Mouse (Mus musculus) liver, embryonic 11.5 days (tissue): Measurements from ENCODE around the gene Spns2. TPM values are rescaled to one million over a fixed set of nuclear protein-coding genes. Genes with fewer than 3 reads are reported as not detected.

Experiments
- ATAC-seq: fragments of 200-750 bp; cut with Nextera tagmentation; replicated peaks from 2 replicates; pipeline ENCODE4 v1.8.0; 2017; ENCODE audit warnings: moderate number of reproducible peaks, mild to moderate bottlenecking, moderate TSS enrichment, moderate library complexity; ENCODE audit not compliant: low FRiP score
- DNase-seq: peaks from one replicate; pipeline ENCODE4 v3.0.0-alpha.2; 2017; ENCODE audit warnings: low spot score
- H3K27ac ChIP-seq: fragments of 300-500 bp; sonication (generic); 2 replicates; pipeline ENCODE4 v1.5.1; 2014; ENCODE audit warnings: mild to moderate bottlenecking, low read depth, low read length, control low read depth
- H3K27me3 ChIP-seq: fragments of 300-500 bp; sonication (generic); replicated peaks from 2 replicates; pipeline ENCODE4 v1.6.1; 2014; ENCODE audit warnings: low read length, mixed read lengths; ENCODE audit not compliant: control insufficient read depth, insufficient read depth
- H3K36me3 ChIP-seq: fragments of 300-500 bp; sonication (generic); 2 replicates; pipeline ENCODE4 v1.6.1; 2014; ENCODE audit warnings: mild to moderate bottlenecking, low read length, moderate library complexity, mixed read lengths; ENCODE audit not compliant: control insufficient read depth, insufficient read depth
- H3K4me1 ChIP-seq: fragments of 300-500 bp; sonication (generic); replicated peaks from 2 replicates; pipeline ENCODE4 v1.6.1; 2014; ENCODE audit warnings: low read length, mixed read lengths; ENCODE audit not compliant: control insufficient read depth, insufficient read depth
- H3K4me2 ChIP-seq: fragments of 300-500 bp; sonication (generic); 2 replicates; pipeline ENCODE4 v1.6.1; 2014; ENCODE audit warnings: mild to moderate bottlenecking, control low read depth, moderate library complexity
- H3K4me3 ChIP-seq: fragments of 300-500 bp; sonication (generic); 2 replicates; pipeline ENCODE4 v1.5.1; 2014; ENCODE audit warnings: low read depth, low read length, control low read depth
- H3K9ac ChIP-seq: fragments of 300-500 bp; sonication (generic); 2 replicates; pipeline ENCODE4 v1.6.1; 2014; ENCODE audit warnings: low read depth, low read length, control low read depth
- H3K9me3 ChIP-seq: fragments of 300-500 bp; sonication (generic); 2 replicates; pipeline ENCODE4 v1.6.1; 2016; ENCODE audit warnings: low read length, inconsistent platforms, mixed read lengths; ENCODE audit not compliant: control insufficient read depth
- WGBS: fragments of 180-500 bp; shearing (Covaris S2); extraction: QIAGEN DNeasy Blood & Tissue Kit; methylation state at CpG from one replicate; pipeline ENCODE4 v1.1.7; 2014; 5-methylcytosine and 5-hydroxymethylcytosine counted together
- polyA plus RNA-seq: library from polyadenylated mRNA; unstranded; fragments of >200 nt; fragmentation: Nextera tagmentation; extraction: Ambion mirVana; gene quantifications from 2 replicates; pipeline ENCODE4 v1.2.1, GENCODE M21; 2014

Gene Spns2
- polyA plus RNA-seq, 1 experiment from 2014 or later, result 20.0 TPM

GRCm38 (mm10) chr11:72484549-72484948 is 5.2 kb downstream of the Spns2 start:
- Histone ChIP-seq H3K27me3 (peaks cover 15% of the 10 kb centered on the region; the same call in 1 of the 2 replicates), H3K4me2 (peak overlapping the region; percentile 35), H3K4me3 (no peak overlapping the region), H3K27ac (no peak overlapping the region), H3K36me3 (no peaks in the 10 kb centered on the region), H3K4me1 (peaks cover 88% of the 10 kb centered on the region), H3K9me3 (no peaks in the 10 kb centered on the region), H3K9ac (no peak overlapping the region)
- no peak for ATAC-seq
- no peak for DNase-seq
- WGBS, result 27% methylated on average over 6 of the region's 6 CpGs

- peak; percentile 61 for DNase-seq
- 29% methylated on average over 4 of the region's 4 CpGs for WGBS
Observed at GRCm38 (mm10) chr11:72481952-72482351, 7.8 kb downstream of the Spns2 start.

GRCm38 (mm10) chr11:72481313-72481712 is 8.4 kb downstream of the Spns2 start:
- H3K27me3 ChIP-seq, result no peaks in the 10 kb centered on the region
- peak overlapping the region; percentile 94 for H3K27ac ChIP-seq
- no peak overlapping the region for H3K4me3 ChIP-seq
- WGBS, result 55% methylated on average over 5 of the region's 5 CpGs
- DNase-seq, result no peak
- H3K4me2 ChIP-seq, result peak overlapping the region; percentile 49
- H3K4me1 ChIP-seq, result peaks cover 90% of the 10 kb centered on the region
- no peaks in the 10 kb centered on the region for H3K9me3 ChIP-seq
- peak overlapping the region; percentile 58 for H3K9ac ChIP-seq
- no peak for ATAC-seq
- no peaks in the 10 kb centered on the region for H3K36me3 ChIP-seq

More at GRCm38 (mm10) chr11:72481952-72482351, 7.8 kb downstream of the Spns2 start:
- no peaks in the 10 kb centered on the region for H3K9me3 ChIP-seq
- no peaks in the 10 kb centered on the region for H3K36me3 ChIP-seq
- peaks cover 90% of the 10 kb centered on the region for H3K4me1 ChIP-seq
- peak overlapping the region; percentile 58 for H3K9ac ChIP-seq
- H3K27me3 ChIP-seq, result no peaks in the 10 kb centered on the region
- H3K4me2 ChIP-seq, result peak overlapping the region; percentile 49
- no peak overlapping the region for H3K4me3 ChIP-seq
- peak; percentile 87 for ATAC-seq
- H3K27ac ChIP-seq, result peak overlapping the region; percentile 94

GRCm38 (mm10) chr11:72479499-72479898 is 10.2 kb downstream of the Spns2 start:
- Histone ChIP-seq H3K9me3 (no peaks in the 10 kb centered on the region), H3K36me3 (peaks cover under 1% of the 10 kb centered on the region; the same call in 1 of the 2 replicates), H3K4me2 (peak overlapping the region; percentile 13; the same call in 1 of the 2 replicates), H3K9ac (no peak overlapping the region), H3K27me3 (no peaks in the 10 kb centered on the region), H3K4me3 (no peak overlapping the region), H3K27ac (peak overlapping the region; percentile 67), H3K4me1 (peaks cover 92% of the 10 kb centered on the region)
- DNase-seq (no peak), ATAC-seq (no peak)
- WGBS, result 45% methylated on average over 2 of the region's 2 CpGs

GRCm38 (mm10) chr11:72478228-72478627 is 11.5 kb downstream of the Spns2 start:
- Histone ChIP-seq H3K4me3 (no peak overlapping the region), H3K27ac (peak overlapping the region; percentile 46; the same call in 1 of the 2 replicates), H3K9me3 (no peaks in the 10 kb centered on the region), H3K4me1 (peaks cover 95% of the 10 kb centered on the region), H3K4me2 (no peak overlapping the region), H3K9ac (no peak overlapping the region), H3K36me3 (peaks cover 2% of the 10 kb centered on the region; the same call in 1 of the 2 replicates), H3K27me3 (no peaks in the 10 kb centered on the region)
- ATAC-seq, result no peak
- 63% methylated on average over 6 of the region's 6 CpGs for WGBS
- DNase-seq, result no peak

GRCm38 (mm10) chr11:72477653-72478052 is 12.1 kb downstream of the Spns2 start:
- no peak overlapping the region for H3K9ac ChIP-seq
- ATAC-seq (no peak), DNase-seq (no peak)
- H3K27ac ChIP-seq, result peak overlapping the region; percentile 46
- peaks cover 2% of the 10 kb centered on the region; the same call in 1 of the 2 replicates for H3K36me3 ChIP-seq
- H3K9me3 ChIP-seq, result no peaks in the 10 kb centered on the region
- H3K4me1 ChIP-seq, result peaks cover 90% of the 10 kb centered on the region
- no peak overlapping the region; the same call in 1 of the 2 replicates for H3K4me2 ChIP-seq
- 74% methylated on average over 1 of the region's 1 CpGs for WGBS
- no peaks in the 10 kb centered on the region for H3K27me3 ChIP-seq
- H3K4me3 ChIP-seq, result no peak overlapping the region

GRCm38 (mm10) chr11:72477182-72477581 is 12.5 kb downstream of the Spns2 start:
- no peak for ATAC-seq
- 52% methylated on average over 5 of the region's 5 CpGs for WGBS
- H3K4me1 ChIP-seq, result peaks cover 87% of the 10 kb centered on the region
- peak overlapping the region; percentile 4; the same call in 1 of the 2 replicates for H3K4me2 ChIP-seq
- no peak for DNase-seq
- no peaks in the 10 kb centered on the region for H3K9me3 ChIP-seq
- H3K27ac ChIP-seq, result peak overlapping the region; percentile 46
- H3K9ac ChIP-seq, result no peak overlapping the region
- H3K4me3 ChIP-seq, result no peak overlapping the region
- H3K36me3 ChIP-seq, result peaks cover 2% of the 10 kb centered on the region; the same call in 1 of the 2 replicates
- H3K27me3 ChIP-seq, result no peaks in the 10 kb centered on the region

GRCm38 (mm10) chr11:72476074-72476625 is 13.6 kb downstream of the Spns2 start:
- Histone ChIP-seq H3K9me3 (no peaks in the 10 kb centered on the region), H3K4me2 (peak overlapping the region; percentile 58), H3K4me1 (peaks cover 87% of the 10 kb centered on the region), H3K36me3 (peaks cover 2% of the 10 kb centered on the region; the same call in 1 of the 2 replicates), H3K9ac (peak overlapping the region; percentile 47), H3K27me3 (no peaks in the 10 kb centered on the region), H3K27ac (peak overlapping the region; percentile 79), H3K4me3 (peak overlapping the region; percentile 23)
- ATAC-seq (no peak), DNase-seq (no peak)
- WGBS, result 48% methylated on average over 7 of the region's 7 CpGs

GRCm38 (mm10) chr11:72475408-72475807 is 14.3 kb downstream of the Spns2 start:
- H3K4me1 ChIP-seq, result peaks cover 87% of the 10 kb centered on the region
- ATAC-seq, result peak; percentile 81
- peaks cover 2% of the 10 kb centered on the region; the same call in 1 of the 2 replicates for H3K36me3 ChIP-seq
- peak overlapping the region; percentile 23 for H3K4me3 ChIP-seq
- H3K27ac ChIP-seq, result peak overlapping the region; percentile 79
- 37% methylated on average over 7 of the region's 7 CpGs for WGBS
- peak overlapping the region; percentile 47 for H3K9ac ChIP-seq
- no peaks in the 10 kb centered on the region for H3K27me3 ChIP-seq
- peak overlapping the region; percentile 58 for H3K4me2 ChIP-seq
- peak; percentile 61 for DNase-seq
- H3K9me3 ChIP-seq, result no peaks in the 10 kb centered on the region
